Mouse (Mus musculus): ENCODE results near the gene Evx2. TPM values are rescaled to one million over a fixed set of nuclear protein-coding genes. Genes with fewer than 3 reads are reported as not detected.
A peak's percentile ranks its signal among the peaks of the same experiment; 100 is the strongest.

Gene Evx2
- 0.31 and 0.52 TPM in 2 replicates for polyA plus RNA-seq (2015; fragmentation: Nextera tagmentation; extraction: Ambion mirVana)

- 2% methylated on average over 28 of the region's 28 CpGs for WGBS
- no peak within 1 kb of the TSS for H3K4me2 ChIP-seq
These were observed at the start of gene Evx2 for GRCm38 (mm10) chr2:74659507-74660005. Evx2 (minus strand) TSS chr2:74659557.

GRCm38 (mm10) chr2:74708676-74709075 is 49.3 kb upstream of the Evx2 start:
- WGBS: 5% methylated on average over 4 of the region's 4 CpGs
- Histone ChIP-seq H3K27ac (no peak overlapping the region), H3K9ac (no peak overlapping the region)

More at GRCm38 (mm10) chr2:74659507-74660005, at the start of gene Evx2:
- Histone ChIP-seq H3K9me3 (no peaks in the 10 kb centered on the region), H3K9ac (no peak within 1 kb of the TSS), H3K36me3 (replicated peaks) (no peaks in the 10 kb centered on the region), H3K4me3 (0 out of 2 replicates have a peak within 1 kb of the TSS, but pooled peaks have one; percentile 4), H3K27me3 (replicated peaks) (peaks cover 63% of the 10 kb centered on the region), H3K27ac (no peak within 1 kb of the TSS), H3K4me1 (peaks cover 16% of the 10 kb centered on the region)
- ATAC-seq (replicated peaks): no peak

GRCm38 (mm10) chr2:74707599-74707998 is 48.2 kb upstream of the Evx2 start:
- no peak overlapping the region for H3K4me2 ChIP-seq
- no peak overlapping the region for H3K9ac ChIP-seq
- WGBS: 5% methylated on average over 7 of the region's 7 CpGs
- H3K27me3 ChIP-seq (replicated peaks): peaks cover 89% of the 10 kb centered on the region
- no peaks in the 10 kb centered on the region for H3K9me3 ChIP-seq
- H3K27ac ChIP-seq: no peak overlapping the region
- no peak for ATAC-seq (replicated peaks)
- peaks cover 17% of the 10 kb centered on the region for H3K4me1 ChIP-seq
- H3K4me3 ChIP-seq: no peak overlapping the region
- no peaks in the 10 kb centered on the region for H3K36me3 ChIP-seq (replicated peaks)

More at GRCm38 (mm10) chr2:74708676-74709075, 49.3 kb upstream of the Evx2 start:
- no peaks in the 10 kb centered on the region for H3K9me3 ChIP-seq
- H3K36me3 ChIP-seq (replicated peaks): no peaks in the 10 kb centered on the region
- no peak overlapping the region for H3K4me2 ChIP-seq
- peaks cover 92% of the 10 kb centered on the region for H3K27me3 ChIP-seq (replicated peaks)
- peaks cover 17% of the 10 kb centered on the region for H3K4me1 ChIP-seq
- ATAC-seq (replicated peaks): no peak
- no peak overlapping the region for H3K4me3 ChIP-seq

- Histone ChIP-seq H3K4me1 (peaks cover 11% of the 10 kb centered on the region), H3K4me2 (no peak overlapping the region), H3K4me3 (no peak overlapping the region), H3K9me3 (no peaks in the 10 kb centered on the region), H3K27me3 (replicated peaks) (peaks cover 86% of the 10 kb centered on the region), H3K27ac (no peak overlapping the region), H3K9ac (no peak overlapping the region), H3K36me3 (replicated peaks) (no peaks in the 10 kb centered on the region)
- no peak for ATAC-seq (replicated peaks)
- 3% methylated on average over 13 of the region's 13 CpGs for WGBS
These were observed 47.1 kb upstream of the Evx2 start for GRCm38 (mm10) chr2:74706393-74706960.

- under 1% methylated on average over 52 of the region's 85 CpGs for WGBS
These were observed 46.2 kb upstream of the Evx2 start for GRCm38 (mm10) chr2:74705467-74706089.

GRCm38 (mm10) chr2:74704999-74705466 is 45.7 kb upstream of the Evx2 start:
- H3K36me3 ChIP-seq (replicated peaks): no peaks in the 10 kb centered on the region
- H3K27me3 ChIP-seq (replicated peaks): peaks cover 88% of the 10 kb centered on the region
- H3K27ac ChIP-seq: no peak overlapping the region
- H3K4me3 ChIP-seq: peak overlapping the region; percentile 28
- H3K4me1 ChIP-seq: peaks cover 11% of the 10 kb centered on the region
- no peak for ATAC-seq (replicated peaks)
- peak overlapping the region; percentile 46 for H3K4me2 ChIP-seq
- no peaks in the 10 kb centered on the region for H3K9me3 ChIP-seq
- 0% methylated on average over 28 of the region's 66 CpGs for WGBS
- no peak overlapping the region for H3K9ac ChIP-seq

More at GRCm38 (mm10) chr2:74705467-74706089, 46.2 kb upstream of the Evx2 start:
- Histone ChIP-seq H3K27ac (no peak overlapping the region), H3K4me1 (peaks cover 11% of the 10 kb centered on the region), H3K4me2 (peak overlapping the region; percentile 46), H3K9me3 (no peaks in the 10 kb centered on the region), H3K36me3 (replicated peaks) (no peaks in the 10 kb centered on the region), H3K9ac (no peak overlapping the region), H3K4me3 (peak overlapping the region; percentile 28), H3K27me3 (replicated peaks) (peaks cover 88% of the 10 kb centered on the region)
- no peak for ATAC-seq (replicated peaks)

- peak within 1 kb of the TSS; percentile 28 for H3K4me3 ChIP-seq
- no peak within 1 kb of the TSS for H3K9ac ChIP-seq
- no peaks in the 10 kb centered on the region for H3K36me3 ChIP-seq (replicated peaks)
- under 1% methylated on average over 50 of the region's 52 CpGs for WGBS
- peaks cover 88% of the 10 kb centered on the region for H3K27me3 ChIP-seq (replicated peaks)
- peak within 1 kb of the TSS; percentile 46 for H3K4me2 ChIP-seq
- H3K9me3 ChIP-seq: no peaks in the 10 kb centered on the region
- no peak for ATAC-seq (replicated peaks)
- H3K4me1 ChIP-seq: peaks cover 11% of the 10 kb centered on the region
- H3K27ac ChIP-seq: no peak within 1 kb of the TSS
These were observed 45.1 kb upstream of the Evx2 start, which contains the start of gene Hoxd8 for GRCm38 (mm10) chr2:74704393-74704998. Hoxd8 (plus strand) TSS chr2:74704615.

- 2% methylated on average over 26 of the region's 26 CpGs for WGBS
- Histone ChIP-seq H3K9ac (no peak overlapping the region), H3K4me1 (peaks cover 11% of the 10 kb centered on the region), H3K4me3 (no peak overlapping the region), H3K27me3 (replicated peaks) (peaks cover 88% of the 10 kb centered on the region), H3K4me2 (no peak overlapping the region), H3K27ac (no peak overlapping the region), H3K36me3 (replicated peaks) (no peaks in the 10 kb centered on the region), H3K9me3 (no peaks in the 10 kb centered on the region)
- no peak for ATAC-seq (replicated peaks)
These were observed 44.5 kb upstream of the Evx2 start for GRCm38 (mm10) chr2:74703720-74704392.

- Histone ChIP-seq H3K27ac (no peak overlapping the region), H3K9me3 (no peaks in the 10 kb centered on the region), H3K36me3 (replicated peaks) (no peaks in the 10 kb centered on the region), H3K9ac (no peak overlapping the region), H3K4me1 (peaks cover 11% of the 10 kb centered on the region), H3K4me3 (no peak overlapping the region), H3K4me2 (no peak overlapping the region), H3K27me3 (replicated peaks) (peaks cover 87% of the 10 kb centered on the region)
- WGBS: 4% methylated on average over 10 of the region's 10 CpGs
- no peak for ATAC-seq (replicated peaks)
These were observed 44.0 kb upstream of the Evx2 start for GRCm38 (mm10) chr2:74703317-74703716.

GRCm38 (mm10) chr2:74702820-74703219 is 43.5 kb upstream of the Evx2 start:
- H3K4me1 ChIP-seq: peaks cover 15% of the 10 kb centered on the region
- H3K36me3 ChIP-seq (replicated peaks): no peaks in the 10 kb centered on the region
- peaks cover 86% of the 10 kb centered on the region for H3K27me3 ChIP-seq (replicated peaks)
- 16% methylated on average over 6 of the region's 6 CpGs for WGBS
- no peak overlapping the region for H3K4me2 ChIP-seq
- H3K4me3 ChIP-seq: no peak overlapping the region
- H3K9me3 ChIP-seq: no peaks in the 10 kb centered on the region
- H3K27ac ChIP-seq: no peak overlapping the region
- no peak overlapping the region for H3K9ac ChIP-seq
- ATAC-seq (replicated peaks): no peak

GRCm38 (mm10) chr2:74701949-74702819 is 42.8 kb upstream of the Evx2 start:
- Histone ChIP-seq H3K4me1 (peaks cover 19% of the 10 kb centered on the region), H3K4me2 (no peak overlapping the region), H3K9me3 (no peaks in the 10 kb centered on the region), H3K27ac (no peak overlapping the region), H3K36me3 (replicated peaks) (no peaks in the 10 kb centered on the region), H3K9ac (no peak overlapping the region), H3K4me3 (no peak overlapping the region), H3K27me3 (replicated peaks) (peaks cover 86% of the 10 kb centered on the region)
- 11% methylated on average over 17 of the region's 17 CpGs for WGBS
- no peak for ATAC-seq (replicated peaks)

Measured in midbrain, embryonic 15.5 days (tissue).